Mouse (Mus musculus): ENCODE measurements at regions not wholly inside any gene's neighbourhood (a gene's known extent, or its start where the extent isn't known, plus 50 kb on each side); places are given as distances from the start of the nearest gene placed in this dataset.

DNA sequence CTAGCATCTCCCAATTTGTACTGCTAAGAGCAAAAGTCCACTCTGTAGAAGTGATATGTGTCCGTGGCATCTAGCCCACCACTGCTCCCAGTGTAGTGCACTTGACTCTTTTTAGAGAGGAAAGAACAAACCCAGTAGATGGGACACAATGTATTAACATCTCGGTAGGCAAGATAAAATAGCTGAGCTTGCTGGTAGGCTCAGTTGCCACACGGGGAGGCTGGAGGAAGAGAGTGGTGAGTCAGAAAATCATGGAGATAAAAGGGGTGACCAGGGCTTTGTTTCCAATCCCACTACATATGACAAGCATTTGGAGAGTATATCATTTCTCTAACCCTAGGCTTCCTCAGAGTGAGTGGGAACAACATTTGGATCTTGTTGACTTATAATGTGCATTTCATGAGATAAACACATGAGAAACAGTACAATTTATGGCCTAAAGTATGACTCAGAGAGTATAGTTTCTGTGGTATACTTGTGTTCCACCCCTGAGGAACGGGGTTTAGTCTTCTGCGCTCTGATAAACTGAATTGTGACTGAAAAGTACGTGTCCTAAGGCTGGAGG, 235.4 kb downstream of the Fam49a start:
- H3K4me1 ChIP-seq (ENCODE audit: control insufficient read depth, insufficient read depth, low read length) = no peaks in the 10 kb centered on the region
- no peak overlapping the region for H3K27ac ChIP-seq (ENCODE audit: insufficient read depth, low read length)
- H3K27me3 ChIP-seq (ENCODE audit: control insufficient read depth, insufficient read depth, low read length) = no peaks in the 10 kb centered on the region
- TF ChIP-seq CTCF (IDR thresholded peaks at IDR 0.05; ENCODE audit: borderline replicate concordance, insufficient read depth, low read depth, low read length) (no peak), POLR2A (IDR thresholded peaks at IDR 0.05; ENCODE audit: borderline replicate concordance, insufficient read depth, low read length) (no peak)
- DNase-seq = no peak
- no peak overlapping the region for H3K4me3 ChIP-seq (replicated peaks; ENCODE audit: insufficient read depth, low read depth, low read length)
- WGBS = 72% methylated on average over 6 of the region's 6 CpGs

DNA sequence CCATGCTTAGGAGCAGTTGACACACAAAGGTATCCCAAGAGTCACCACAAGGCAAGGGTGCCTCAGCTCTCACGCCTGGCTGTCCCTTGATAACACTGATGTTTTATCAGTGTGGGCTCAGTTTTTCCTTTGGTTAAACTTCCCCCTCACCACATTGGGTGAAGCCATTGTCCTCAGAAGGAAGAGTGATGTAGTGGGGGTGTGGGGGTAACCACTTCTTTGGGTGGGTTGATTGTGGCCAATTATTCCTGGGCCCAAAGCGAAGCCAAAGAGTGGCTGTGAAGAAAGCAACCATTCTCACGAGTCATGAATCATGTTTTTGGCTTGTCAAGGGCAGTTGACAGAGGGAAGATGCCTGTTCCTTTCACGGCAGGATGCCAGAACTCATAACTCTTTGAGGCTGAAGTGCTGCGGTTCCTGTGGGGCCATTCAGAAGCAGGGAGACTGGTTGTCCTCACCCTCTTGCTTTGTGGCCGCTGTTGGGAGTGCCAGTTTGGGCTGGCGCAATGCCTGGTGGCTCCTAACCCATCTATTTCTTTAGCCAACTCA, 234.7 kb downstream of the Fam49a start:
- Histone ChIP-seq H3K4me1 (ENCODE audit: control insufficient read depth, insufficient read depth, low read length) (no peaks in the 10 kb centered on the region), H3K27me3 (ENCODE audit: control insufficient read depth, insufficient read depth, low read length) (no peaks in the 10 kb centered on the region), H3K27ac (ENCODE audit: insufficient read depth, low read length) (no peak overlapping the region), H3K4me3 (replicated peaks; ENCODE audit: insufficient read depth, low read depth, low read length) (no peak overlapping the region)
- 29% methylated on average over 7 of the region's 7 CpGs for WGBS
- TF ChIP-seq POLR2A (IDR thresholded peaks at IDR 0.05; ENCODE audit: borderline replicate concordance, insufficient read depth, low read length) (no peak), CTCF (IDR thresholded peaks at IDR 0.05; ENCODE audit: borderline replicate concordance, insufficient read depth, low read depth, low read length) (no peak)
- DNase-seq = peak; percentile 18 to 22

DNA sequence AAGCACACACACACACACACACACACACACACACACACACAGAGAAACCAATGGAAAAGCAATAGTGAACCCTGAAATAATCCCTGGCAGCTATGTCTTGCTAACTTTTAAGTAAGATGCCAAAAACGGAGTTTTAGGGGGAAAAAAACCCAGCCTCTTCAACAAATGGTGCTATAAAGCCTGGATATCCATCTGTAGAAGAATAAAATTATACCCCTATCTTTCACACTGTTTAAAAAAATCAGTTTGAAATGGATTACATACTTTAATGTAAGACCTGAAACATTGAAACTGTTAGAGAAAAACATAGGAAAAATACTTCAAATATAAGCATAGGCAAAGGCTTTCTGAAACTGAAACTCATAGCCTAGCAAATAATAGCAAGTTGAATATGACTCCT, 228.2 kb downstream of the Fam49a start:
- Histone ChIP-seq H3K27ac (ENCODE audit: insufficient read depth, low read length) (no peak overlapping the region), H3K4me3 (replicated peaks; ENCODE audit: insufficient read depth, low read depth, low read length) (no peak overlapping the region), H3K4me1 (ENCODE audit: control insufficient read depth, insufficient read depth, low read length) (no peaks in the 10 kb centered on the region), H3K27me3 (ENCODE audit: control insufficient read depth, insufficient read depth, low read length) (no peaks in the 10 kb centered on the region)
- WGBS = 83% methylated on average over 1 of the region's 1 CpGs
- no peak for DNase-seq
- TF ChIP-seq CTCF (IDR thresholded peaks at IDR 0.05; ENCODE audit: borderline replicate concordance, insufficient read depth, low read depth, low read length) (no peak), POLR2A (IDR thresholded peaks at IDR 0.05; ENCODE audit: borderline replicate concordance, insufficient read depth, low read length) (no peak)

- WGBS = 66% methylated on average over 1 of the region's 1 CpGs
- DNase-seq = no peak
- H3K27me3 ChIP-seq (ENCODE audit: control insufficient read depth, insufficient read depth, low read length) = no peaks in the 10 kb centered on the region
- no peak overlapping the region for H3K27ac ChIP-seq (ENCODE audit: insufficient read depth, low read length)
- H3K4me1 ChIP-seq (ENCODE audit: control insufficient read depth, insufficient read depth, low read length) = no peaks in the 10 kb centered on the region
- TF ChIP-seq CTCF (IDR thresholded peaks at IDR 0.05; ENCODE audit: borderline replicate concordance, insufficient read depth, low read depth, low read length) (no peak), POLR2A (IDR thresholded peaks at IDR 0.05; ENCODE audit: borderline replicate concordance, insufficient read depth, low read length) (no peak)
- no peak overlapping the region for H3K4me3 ChIP-seq (replicated peaks; ENCODE audit: insufficient read depth, low read depth, low read length)
Measured at GRCm38 (mm10) chr12:12488090-12488489, 226.2 kb downstream of the Fam49a start.

GRCm38 (mm10) chr12:12486656-12487356, 224.9 kb downstream of the Fam49a start:
- TF ChIP-seq POLR2A (IDR thresholded peaks at IDR 0.05; ENCODE audit: borderline replicate concordance, insufficient read depth, low read length) (no peak), CTCF (IDR thresholded peaks at IDR 0.05; ENCODE audit: borderline replicate concordance, insufficient read depth, low read depth, low read length) (no peak)
- H3K4me3 ChIP-seq (replicated peaks; ENCODE audit: insufficient read depth, low read depth, low read length) = no peak overlapping the region
- H3K4me1 ChIP-seq (ENCODE audit: control insufficient read depth, insufficient read depth, low read length) = no peaks in the 10 kb centered on the region
- H3K27ac ChIP-seq (ENCODE audit: insufficient read depth, low read length) = no peak overlapping the region
- no peak for DNase-seq
- 94% methylated on average over 1 of the region's 1 CpGs for WGBS
- no peaks in the 10 kb centered on the region for H3K27me3 ChIP-seq (ENCODE audit: control insufficient read depth, insufficient read depth, low read length)

DNA sequence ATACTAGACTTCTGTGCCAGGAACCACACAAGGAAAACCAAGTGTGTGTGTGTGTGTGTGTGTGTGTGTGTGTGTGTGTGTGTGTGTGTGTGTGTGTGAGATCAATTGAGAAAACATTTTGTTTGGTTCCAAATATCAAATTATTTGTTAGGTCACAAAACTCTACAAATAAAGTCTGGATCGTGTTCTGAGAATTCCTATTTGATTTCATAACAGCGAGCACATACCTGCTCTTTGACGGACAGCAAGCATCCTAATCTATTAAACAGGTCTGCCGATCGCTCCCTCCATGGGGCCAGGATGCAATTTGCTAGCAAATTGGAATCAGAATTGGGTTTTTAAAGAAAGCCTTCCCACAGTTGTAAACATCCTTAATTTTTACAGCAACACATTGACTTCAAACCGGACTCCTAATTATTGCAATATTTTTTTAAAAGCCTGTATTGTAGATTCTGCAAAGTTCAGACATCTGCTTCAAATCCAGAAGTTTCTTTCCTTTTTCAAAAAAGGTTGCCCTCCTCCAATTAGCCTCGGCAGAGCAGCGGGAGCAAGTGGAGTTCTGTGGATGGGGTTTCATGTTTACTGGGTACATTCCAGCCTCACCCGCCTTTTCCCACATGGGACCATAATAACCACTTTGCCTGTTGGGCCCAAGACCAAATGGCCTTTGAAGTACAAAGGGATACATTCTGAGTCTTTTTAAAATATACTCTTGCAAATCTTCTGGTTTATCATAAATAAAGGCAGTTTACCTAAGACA, 223.2 kb downstream of the Fam49a start:
- 72% methylated on average over 9 of the region's 9 CpGs for WGBS

GRCm38 (mm10) chr12:12480451-12480850, 218.5 kb downstream of the Fam49a start:
- H3K27ac ChIP-seq (ENCODE audit: insufficient read depth, low read length) = no peak overlapping the region
- H3K4me3 ChIP-seq (replicated peaks; ENCODE audit: insufficient read depth, low read depth, low read length) = no peak overlapping the region
- no peaks in the 10 kb centered on the region for H3K4me1 ChIP-seq (ENCODE audit: control insufficient read depth, insufficient read depth, low read length)
- no peaks in the 10 kb centered on the region for H3K27me3 ChIP-seq (ENCODE audit: control insufficient read depth, insufficient read depth, low read length)
- 90% methylated on average over 2 of the region's 2 CpGs for WGBS
- no peak for DNase-seq
- TF ChIP-seq POLR2A (IDR thresholded peaks at IDR 0.05; ENCODE audit: borderline replicate concordance, insufficient read depth, low read length) (no peak), CTCF (IDR thresholded peaks at IDR 0.05; ENCODE audit: borderline replicate concordance, insufficient read depth, low read depth, low read length) (no peak)

More for the DNA sequence above, 223.2 kb downstream of the Fam49a start:
- TF ChIP-seq CTCF (IDR thresholded peaks at IDR 0.05; ENCODE audit: borderline replicate concordance, insufficient read depth, low read depth, low read length) = no peak
- no peak for TF ChIP-seq POLR2A (IDR thresholded peaks at IDR 0.05; ENCODE audit: borderline replicate concordance, insufficient read depth, low read length)
- no peak for DNase-seq
- Histone ChIP-seq H3K4me3 (replicated peaks; ENCODE audit: insufficient read depth, low read depth, low read length) (no peak overlapping the region), H3K4me1 (ENCODE audit: control insufficient read depth, insufficient read depth, low read length) (no peaks in the 10 kb centered on the region), H3K27me3 (ENCODE audit: control insufficient read depth, insufficient read depth, low read length) (no peaks in the 10 kb centered on the region), H3K27ac (ENCODE audit: insufficient read depth, low read length) (no peak overlapping the region)

Data from cerebellum, adult 2 months (tissue).